Mouse (Mus musculus) embryonic facial prominence, embryonic 13.5 days (tissue): Measurements from ENCODE around the gene Sh2d1b1. TPM values are rescaled to one million over a fixed set of nuclear protein-coding genes. Genes with fewer than 3 reads are reported as not detected.

Experiments
- ATAC-seq: fragments of 200-750 bp; cut with Nextera tagmentation; 2 replicates; pipeline ENCODE4 v1.8.0; 2017; ENCODE audit warnings: low read depth; ENCODE audit not compliant: insufficient number of reproducible peaks, insufficient read depth, low FRiP score, low TSS enrichment
- H3K27ac ChIP-seq: fragments of 300-500 bp; sonication (generic); 2 replicates; pipeline ENCODE4 v1.5.1; 2015; ENCODE audit warnings: moderate library complexity, mild to moderate bottlenecking, inconsistent platforms
- H3K27me3 ChIP-seq: fragments of 300-500 bp; sonication (generic); 2 replicates; pipeline ENCODE4 v1.6.1; 2015; ENCODE audit warnings: mild to moderate bottlenecking, inconsistent platforms
- H3K36me3 ChIP-seq: fragments of 300-500 bp; sonication (generic); 2 replicates; pipeline ENCODE4 v1.6.1; 2015; ENCODE audit warnings: mild to moderate bottlenecking, inconsistent platforms
- H3K4me1 ChIP-seq: fragments of 300-500 bp; sonication (generic); 2 replicates; pipeline ENCODE4 v1.6.1; 2015; ENCODE audit warnings: inconsistent platforms
- H3K4me2 ChIP-seq: fragments of 300-500 bp; sonication (generic); 2 replicates; pipeline ENCODE4 v1.6.1; 2015; ENCODE audit warnings: moderate library complexity, mild to moderate bottlenecking, inconsistent platforms
- H3K4me3 ChIP-seq: fragments of 300-500 bp; sonication (generic); 2 replicates; pipeline ENCODE4 v1.5.1; 2015; ENCODE audit warnings: mild to moderate bottlenecking, inconsistent platforms
- H3K9ac ChIP-seq: fragments of 300-500 bp; sonication (generic); 2 replicates; pipeline ENCODE4 v1.6.1; 2015; ENCODE audit warnings: mild to moderate bottlenecking, inconsistent platforms
- H3K9me3 ChIP-seq: fragments of 300-500 bp; sonication (generic); 2 replicates; pipeline ENCODE4 v1.6.1; 2016; ENCODE audit warnings: inconsistent platforms
- WGBS: fragments of 180-500 bp; shearing (Covaris S2); methylation state at CpG from one replicate; pipeline ENCODE4 v1.1.7; 2015; ENCODE audit warnings: mixed read lengths; 5-methylcytosine and 5-hydroxymethylcytosine counted together
- polyA plus RNA-seq: library from polyadenylated mRNA; unstranded; fragments of >200 nt; fragmentation: Nextera tagmentation; extraction: Ambion mirVana; gene quantifications from 2 replicates; pipeline ENCODE4 v1.2.1, GENCODE M21; 2015

Sh2d1b1 gene
- polyA plus RNA-seq, 1 experiment from 2014 or later, result not detected

- WGBS, result 87% methylated on average over 4 of the region's 4 CpGs
- H3K4me2 ChIP-seq, result no peak overlapping the region
- no peak overlapping the region for H3K9ac ChIP-seq
- no peak overlapping the region for H3K27ac ChIP-seq
- H3K27me3 ChIP-seq, result no peaks in the 10 kb centered on the region
- no peak for ATAC-seq
- peaks cover 6% of the 10 kb centered on the region; the same call in 1 of the 2 replicates for H3K4me1 ChIP-seq
- H3K9me3 ChIP-seq, result no peaks in the 10 kb centered on the region
- H3K4me3 ChIP-seq, result no peak overlapping the region
- no peaks in the 10 kb centered on the region for H3K36me3 ChIP-seq
Observed at GRCm38 (mm10) chr1:170325277-170325676, 48.2 kb downstream of the Sh2d1b1 start.

DNA sequence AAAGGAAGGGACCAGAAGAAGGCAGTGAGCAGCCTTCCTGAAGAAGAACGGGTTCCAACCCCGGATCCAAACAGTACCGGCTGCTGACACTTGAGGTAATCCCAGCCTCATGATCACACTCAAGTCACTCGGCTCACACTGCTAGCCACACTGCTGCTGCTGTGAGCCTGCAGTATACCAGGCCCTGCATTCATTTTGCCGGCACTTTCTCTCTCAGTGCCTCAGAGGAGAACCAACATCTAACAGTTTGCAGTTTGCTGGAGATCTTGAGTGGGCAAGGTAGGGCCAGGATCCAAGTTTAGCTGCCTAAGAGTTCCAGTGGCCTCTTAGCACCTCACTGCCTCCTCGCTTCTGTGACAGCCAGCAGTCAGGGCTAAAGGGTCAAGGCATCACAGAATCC is 54.8 kb downstream of the Sh2d1b1 start:
- Histone ChIP-seq H3K9me3 (no peaks in the 10 kb centered on the region), H3K27me3 (no peaks in the 10 kb centered on the region), H3K27ac (no peak overlapping the region), H3K4me3 (no peak overlapping the region), H3K4me1 (peaks cover 6% of the 10 kb centered on the region; the same call in 1 of the 2 replicates), H3K4me2 (no peak overlapping the region), H3K9ac (no peak overlapping the region), H3K36me3 (no peaks in the 10 kb centered on the region)
- ATAC-seq, result no peak
- WGBS, result 69% methylated on average over 6 of the region's 6 CpGs

DNA sequence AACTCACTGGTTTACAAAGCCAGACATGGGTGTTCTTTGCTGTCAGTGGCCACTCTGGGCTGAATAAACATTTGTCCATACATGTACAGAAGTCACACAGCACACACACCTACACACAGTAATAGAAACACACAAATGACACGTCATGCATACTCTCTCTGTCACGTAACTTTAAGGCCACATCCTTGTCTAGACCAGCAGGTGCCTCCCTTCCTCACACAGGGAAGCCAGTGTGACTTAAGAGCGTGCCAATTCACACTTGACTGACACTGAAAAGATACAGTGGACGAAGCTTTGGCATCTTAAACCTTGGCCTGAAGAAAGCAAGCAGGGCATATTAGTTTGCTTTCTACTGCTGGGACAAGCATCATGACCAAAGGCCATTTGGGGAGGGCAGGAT is 55.7 kb downstream of the Sh2d1b1 start:
- WGBS, result 88% methylated on average over 4 of the region's 4 CpGs
- Histone ChIP-seq H3K9ac (no peak overlapping the region), H3K4me1 (peaks cover 6% of the 10 kb centered on the region; the same call in 1 of the 2 replicates), H3K27ac (no peak overlapping the region), H3K4me2 (no peak overlapping the region), H3K27me3 (no peaks in the 10 kb centered on the region), H3K9me3 (no peaks in the 10 kb centered on the region), H3K4me3 (no peak overlapping the region), H3K36me3 (no peaks in the 10 kb centered on the region)
- no peak for ATAC-seq

Other genes with a start within 250 kb of the Sh2d1b1 start
- gene Ddr2, start 166.6 kb upstream of the Sh2d1b1 start, polyA plus RNA-seq, result 103 and 115 TPM in 2 replicates
- 69.3 and 69.8 TPM in 2 replicates for gene Uap1, start 102.4 kb upstream of the Sh2d1b1 start, polyA plus RNA-seq
- gene Uhmk1, start 61.9 kb upstream of the Sh2d1b1 start, polyA plus RNA-seq, result 5.1 and 7.4 TPM in 2 replicates
- not detected in 2 replicates for gene Sh2d1b2, start 44.6 kb upstream of the Sh2d1b1 start, polyA plus RNA-seq
- gene Gm7694, start 29.0 kb downstream of the Sh2d1b1 start, polyA plus RNA-seq, result 2.4 and 2.6 TPM in 2 replicates
- 0.46 and 1.2 TPM in 2 replicates for gene Spata46, start 31.5 kb downstream of the Sh2d1b1 start, polyA plus RNA-seq